Comparison of ENCODE assay signal across 18 mouse cellular contexts in the genomic region with DNA sequence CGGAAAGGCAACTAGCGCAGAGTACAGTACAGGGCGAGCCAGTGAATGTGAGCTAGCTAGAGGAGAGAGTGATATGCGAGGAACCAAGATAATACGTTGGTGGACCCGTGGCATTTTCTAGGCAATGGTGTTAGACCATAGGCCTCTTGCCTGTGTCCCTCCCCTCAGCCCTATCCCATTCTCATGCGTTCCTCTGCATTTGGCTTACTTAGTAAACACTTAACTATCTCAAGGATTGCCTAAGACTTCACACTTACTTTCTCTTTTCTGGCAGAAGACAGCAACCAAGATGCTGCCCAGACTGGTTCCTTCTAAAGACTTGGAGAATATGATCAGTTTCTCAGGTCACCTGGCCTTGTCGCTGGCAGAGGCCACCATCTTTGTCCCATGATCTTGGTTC.
"Had no signal": no experiment of that assay in that cellular context is flagged by ENCODE, and none has a peak within 500 bp of the region (broad histone marks: within the 10 kb centered on the region; RNA-seq: fewer than 3 reads in every experiment).

No protein-coding gene starts in this region.

- H3K9me3 ChIP-seq: limb, embryonic 15.5 days; liver, embryonic 13.5 days; megakaryocyte, embryonic 14.5 days; midbrain, embryonic 15.5 days; neural tube, embryonic 12.5 days had no signal

- H3K4me3 ChIP-seq: limb, embryonic 15.5 days; liver, embryonic 13.5 days; megakaryocyte, embryonic 14.5 days; midbrain, embryonic 15.5 days; neural tube, embryonic 12.5 days had no signal

- H3K4me1 ChIP-seq: liver, embryonic 13.5 days; megakaryocyte, embryonic 14.5 days; midbrain, embryonic 15.5 days; neural tube, embryonic 12.5 days had no signal

- ATAC-seq: hindbrain, embryonic 16.5 days; inflammation-experienced regulatory T-cells, adult 6 months; liver, postnatal 0 days; midbrain, embryonic 15.5 days had no signal

- H3K27me3 ChIP-seq: limb, embryonic 15.5 days; liver, embryonic 13.5 days; midbrain, embryonic 15.5 days; neural tube, embryonic 12.5 days had no signal

- DNase-seq: kidney, postnatal 25 days; layer of hippocampus, adult 9-11 months; layer of hippocampus, postnatal 36 days; liver, embryonic 13.5 days; liver, postnatal 0 days; retina, postnatal 1 day; right cerebral cortex, postnatal 4 days; spleen, adult 18-20 months; thymus, adult 18-20 months; thymus, postnatal 14 days had no signal

- H3K36me3 ChIP-seq: limb, embryonic 15.5 days; liver, embryonic 13.5 days; midbrain, embryonic 15.5 days; neural tube, embryonic 12.5 days had no signal

- H3K4me2 ChIP-seq: limb, embryonic 15.5 days; liver, embryonic 13.5 days; midbrain, embryonic 11.5 days; midbrain, embryonic 15.5 days; neural tube, embryonic 12.5 days had no signal

- H3K27ac ChIP-seq: limb, embryonic 15.5 days; liver, embryonic 13.5 days; macrophage; midbrain, embryonic 15.5 days; neural tube, embryonic 12.5 days had no signal

- H3K9ac ChIP-seq: limb, embryonic 15.5 days; liver, embryonic 13.5 days; liver, postnatal 0 days; midbrain, embryonic 15.5 days; neural tube, embryonic 12.5 days had no signal
